ENCODE assay signal across 14 mouse cellular contexts in genomic region chr11:104254408-104255039, GRCm38 (mm10). TPM values are rescaled to one million over a fixed set of nuclear protein-coding genes. Genes with fewer than 3 reads are reported as not detected.
DNase-seq lines count a peak whose midpoint lies in the region; ATAC-seq and TF ChIP-seq lines count a peak whose summit lies in the region.
"Had no signal": no experiment of that assay in that cellular context is flagged by ENCODE, and none has a peak within 500 bp of the region (broad histone marks: within the 10 kb centered on the region; RNA-seq: fewer than 3 reads in every experiment).

No protein-coding gene starts in this region.

- 83% methylated on average over 10 of the region's 10 CpGs for WGBS in forebrain, embryonic 12.5 days

- intact Hi-C loops in gastrocnemius, adult 2 months (cut with DNase I): no loop called here

- peak overlapping the region; percentile 71 for H3K27ac ChIP-seq in gastrocnemius, adult 2 months
- H3K27ac ChIP-seq in forebrain, embryonic 12.5 days: no peak overlapping the region

- ATAC-seq in megakaryocyte progenitor cell, adult 5-6 weeks (replicated peaks; ENCODE audit: poor library complexity): no peak
- no peak for ATAC-seq in forebrain, embryonic 12.5 days (ENCODE audit: low FRiP score)
- ATAC-seq: liver, postnatal 0 days had no signal

- DNase-seq in gastrocnemius, adult 2 months: peak; percentile 64
- no peak for DNase-seq in gastrocnemius, adult 8-10 months (ENCODE audit: low spot score in 2 of 2)
- DNase-seq in right cerebral cortex, adult 18-20 months: peak; percentile 84
- no peak for DNase-seq in right cerebral cortex, postnatal 4 days
- peak; percentile 51 to 58 for DNase-seq in layer of hippocampus, postnatal 14 days (ENCODE audit: low spot score in 2 of 2)
- peak; percentile 91 for DNase-seq in telencephalon, adult 2 months (ENCODE audit: low read depth, low spot score)
- DNase-seq: gastrocnemius, postnatal 36 days; kidney, adult 8-10 months; liver, postnatal 0 days; retina, postnatal 1 day had no signal

- H3K27me3 ChIP-seq in forebrain, embryonic 12.5 days: no peaks in the 10 kb centered on the region; the same call in 1 of the 2 replicates

- TF ChIP-seq CTCF in gastrocnemius, adult 2 months (IDR thresholded peaks at IDR 0.05): no peak

- no peaks in the 10 kb centered on the region for H3K9me3 ChIP-seq in forebrain, embryonic 12.5 days
- H3K9me3 ChIP-seq: G1E had no signal

- no peaks in the 10 kb centered on the region for H3K36me3 ChIP-seq in forebrain, embryonic 12.5 days (replicated peaks)
- H3K36me3 ChIP-seq: G1E had no signal

- 0 out of 2 replicates have a peak, but pooled peaks cover 2% of the 10 kb centered on the region for H3K4me1 ChIP-seq in forebrain, embryonic 12.5 days

- no peak overlapping the region for H3K9ac ChIP-seq in forebrain, embryonic 12.5 days
- H3K9ac ChIP-seq: liver, postnatal 0 days had no signal

- no peak overlapping the region for H3K4me2 ChIP-seq in forebrain, embryonic 12.5 days

- H3K4me3 ChIP-seq in gastrocnemius, adult 2 months: no peak overlapping the region
- H3K4me3 ChIP-seq in forebrain, embryonic 12.5 days (replicated peaks): no peak overlapping the region

RNA-seq across cellular contexts. Expression of gene Mapt, which starts 23.3 kb away (rescaled TPM):
- total RNA-seq in gastrocnemius, adult 2 months (2021): 10 to 100 TPM; 66.3 to 79.2 TPM
- total RNA-seq in gastrocnemius, adult 8-10 months (2022): 10 to 100 TPM; 70.3 to 90.9 (median 79.7) TPM
- total RNA-seq in layer of hippocampus, postnatal 14 days (2021): 100 to 1,000 TPM; 323 to 343 TPM
- 0.27 TPM in 1 of 2 replicates, not detected in the other for total RNA-seq in megakaryocyte progenitor cell, adult 5-6 weeks (2015)
- total RNA-seq in megakaryocyte progenitor cell, adult 5-6 weeks (2017): 0.27 TPM in 1 of 2 replicates, not detected in the other
- polyA plus RNA-seq in forebrain, embryonic 12.5 days (2016; fragmentation: Nextera tagmentation; extraction: Ambion mirVana): 115 and 134 TPM in 2 replicates
- total RNA-seq: hematopoietic stem cell, adult 5-6 weeks had no signal

Comparison
In these comparisons a context has a peak if more than half of its experiments do, and no peak if none do; other contexts are left out.
1. DNase-seq: peak in gastrocnemius, adult 2 months (single experiment), right cerebral cortex, adult 18-20 months (single experiment), layer of hippocampus, postnatal 14 days (2 of 2) and telencephalon, adult 2 months (single experiment); none in gastrocnemius, adult 8-10 months (0 of 2) and right cerebral cortex, postnatal 4 days (single experiment).
2. RNA of gene Mapt, which starts 23.3 kb away (total RNA-seq): 323 to 343 TPM in layer of hippocampus, postnatal 14 days, 70.3 to 90.9 TPM in gastrocnemius, adult 8-10 months and 66.3 to 79.2 TPM in gastrocnemius, adult 2 months; 0.27 TPM in megakaryocyte progenitor cell, adult 5-6 weeks; every median in the first group is over 10 times any median in the second.